Mouse (Mus musculus): ENCODE measurements around the gene Asl.

The Asl gene

DNA sequence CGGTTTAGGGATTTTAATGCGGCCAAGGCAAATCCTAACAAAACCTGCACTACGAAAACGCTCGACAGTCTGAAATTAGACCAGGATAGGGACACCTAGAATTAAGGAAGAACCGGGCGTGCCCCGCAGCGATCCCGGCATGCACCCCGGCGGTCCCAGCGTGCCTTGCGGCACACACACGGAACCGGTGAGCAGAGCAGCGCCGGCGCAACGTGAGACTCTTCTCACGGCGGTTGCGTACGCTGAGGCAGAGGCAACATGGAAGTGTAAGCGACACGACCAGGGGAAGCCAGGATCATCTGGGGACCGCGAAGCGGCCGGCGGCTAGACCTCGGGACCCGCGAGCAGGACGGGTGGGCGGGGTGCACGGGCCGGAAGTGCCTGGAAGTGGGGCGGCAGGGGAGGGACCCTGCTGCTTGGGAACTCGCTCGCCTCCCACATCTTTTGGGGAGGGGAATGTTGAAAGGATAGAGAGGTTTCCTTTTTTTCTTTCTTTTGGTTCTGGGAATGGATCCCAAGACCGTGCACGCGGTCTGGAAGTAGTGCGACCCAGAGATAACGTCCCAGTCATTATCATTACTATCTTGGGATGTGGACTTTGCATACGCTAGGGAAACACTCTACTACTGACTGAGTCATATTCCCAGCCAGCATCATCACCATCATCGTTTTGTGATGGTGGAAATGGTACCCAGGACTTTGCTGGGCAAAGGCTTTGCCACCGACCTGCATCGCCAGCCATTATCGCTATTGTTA, at the start of gene Asl, which contains the start of gene Crcp:
Gene Asl (minus strand): TSS at position 106 of the 756 bp plus-strand sequence.
Gene Crcp (plus strand): TSS at position 149 of the 756 bp plus-strand sequence.
- peak; percentile 87 for DNase-seq (ENCODE audit: low read depth)

DNA sequence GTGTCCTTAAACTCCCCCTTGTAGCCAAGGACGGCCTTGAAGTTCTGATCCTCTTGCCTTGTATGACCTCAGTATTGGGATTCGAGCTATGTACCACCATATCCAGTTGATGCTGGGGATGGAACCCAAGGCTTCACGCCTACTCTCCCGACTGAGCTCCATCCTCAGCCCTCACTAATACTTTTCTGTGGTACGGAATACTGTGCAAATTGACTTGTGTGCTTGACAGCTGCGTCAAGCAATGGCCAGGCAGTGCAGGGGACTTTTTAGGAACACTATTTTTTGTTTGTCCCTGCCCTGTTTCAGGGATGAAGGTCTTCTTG, 49.7 kb upstream of the Asl start:
- DNase-seq (ENCODE audit: low read depth): no peak

DNA sequence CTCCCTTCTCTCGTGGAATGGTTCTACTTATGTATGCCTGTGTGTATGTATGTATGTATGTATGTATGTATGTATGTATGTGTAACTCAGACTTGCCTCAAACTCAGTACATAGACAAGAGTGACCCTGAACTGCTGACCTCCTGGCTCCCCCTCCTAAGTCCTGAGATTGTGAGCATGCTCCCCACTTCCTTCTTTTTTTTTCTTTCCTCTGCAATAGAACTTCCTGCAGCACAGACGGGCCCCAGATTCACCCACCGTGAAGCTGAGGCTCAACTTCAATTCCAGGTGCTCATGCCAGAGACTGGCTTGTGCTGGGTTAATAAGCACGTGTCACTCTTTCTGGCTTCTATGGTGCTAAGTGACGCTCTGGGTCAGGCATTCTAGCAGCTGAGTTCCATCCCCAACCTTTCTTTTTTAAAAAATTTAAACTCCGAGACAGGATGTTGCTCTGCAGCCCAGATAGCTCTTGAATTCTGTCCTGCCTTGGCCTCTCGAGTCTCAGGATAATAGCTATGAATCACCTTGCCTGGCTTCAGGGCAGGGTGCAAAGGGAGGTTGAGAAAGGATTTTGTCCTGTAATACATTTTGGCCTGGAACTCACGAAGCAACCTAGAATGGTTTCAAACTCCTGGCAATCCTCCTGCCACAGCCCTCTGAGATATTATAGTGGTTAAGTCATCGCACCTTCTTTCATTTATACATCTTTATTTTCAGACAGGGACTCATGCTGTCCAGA, 49.2 kb upstream of the Asl start:
- DNase-seq (ENCODE audit: low read depth): peak; percentile 16

DNA sequence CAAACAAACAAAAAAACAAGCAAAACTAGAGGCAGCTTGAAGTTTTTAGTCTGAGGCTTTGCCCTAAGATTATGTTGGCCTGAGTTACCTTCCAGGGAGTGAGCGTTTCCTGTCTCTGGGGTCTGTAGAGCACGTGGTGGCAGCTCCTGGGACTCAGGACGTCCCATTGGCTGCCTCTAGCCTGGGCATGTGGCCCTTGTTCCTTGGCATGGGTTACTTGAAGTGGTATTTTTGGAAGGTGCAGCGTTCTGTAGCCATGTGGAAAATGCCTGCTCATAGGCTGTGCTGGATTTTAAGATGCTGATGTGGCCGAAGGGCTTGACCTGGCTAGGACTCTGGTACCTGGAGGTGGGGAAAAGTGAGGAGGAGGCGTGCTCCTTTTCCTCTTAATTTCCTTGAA, 47.3 kb upstream of the Asl start:
- no peak for DNase-seq (ENCODE audit: low read depth)

DNA sequence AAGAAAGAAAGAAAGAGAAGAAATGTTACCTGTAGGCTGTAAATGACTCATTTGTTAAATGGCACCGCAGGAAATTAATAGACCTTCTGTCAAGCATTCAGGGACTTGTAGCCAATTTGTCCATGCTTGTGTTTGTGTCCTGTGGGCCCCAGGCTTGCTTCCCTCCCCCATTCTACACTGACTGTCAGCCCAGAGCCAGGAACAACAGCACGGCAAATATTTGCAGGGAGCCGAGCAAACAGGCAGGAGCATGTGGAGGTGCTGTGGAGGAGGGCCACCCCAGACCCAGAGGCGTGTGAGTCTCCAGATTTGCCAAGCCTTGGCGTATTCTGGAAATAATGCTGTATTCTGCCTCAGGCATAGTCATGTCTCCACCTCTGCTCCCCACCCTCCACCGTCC, 45.4 kb upstream of the Asl start:
- DNase-seq (ENCODE audit: low read depth): no peak

DNA sequence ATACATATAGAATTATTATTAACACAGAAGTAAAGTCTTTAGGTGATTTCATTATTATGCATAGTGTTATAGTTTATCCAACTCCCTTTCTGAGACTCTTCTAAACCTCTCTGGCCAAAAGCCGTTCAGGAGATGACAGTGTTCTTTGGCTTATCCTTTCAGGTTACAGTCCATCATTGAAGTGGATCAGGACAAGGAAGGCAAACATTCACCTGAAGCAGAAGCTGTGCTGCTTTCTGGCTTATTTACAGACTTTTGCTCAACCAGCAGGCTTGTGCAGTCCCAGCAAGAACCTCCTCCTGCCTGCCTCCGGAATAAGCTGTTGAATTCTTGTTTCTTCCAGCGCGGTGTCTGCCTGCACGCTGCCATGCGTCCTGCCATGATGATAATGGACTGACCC, 44.0 kb upstream of the Asl start, which contains the start of gene Tpst1:
Gene Tpst1 (plus strand): TSS at position 301 of the 400 bp plus-strand sequence.
- DNase-seq (ENCODE audit: low read depth): no peak

DNA sequence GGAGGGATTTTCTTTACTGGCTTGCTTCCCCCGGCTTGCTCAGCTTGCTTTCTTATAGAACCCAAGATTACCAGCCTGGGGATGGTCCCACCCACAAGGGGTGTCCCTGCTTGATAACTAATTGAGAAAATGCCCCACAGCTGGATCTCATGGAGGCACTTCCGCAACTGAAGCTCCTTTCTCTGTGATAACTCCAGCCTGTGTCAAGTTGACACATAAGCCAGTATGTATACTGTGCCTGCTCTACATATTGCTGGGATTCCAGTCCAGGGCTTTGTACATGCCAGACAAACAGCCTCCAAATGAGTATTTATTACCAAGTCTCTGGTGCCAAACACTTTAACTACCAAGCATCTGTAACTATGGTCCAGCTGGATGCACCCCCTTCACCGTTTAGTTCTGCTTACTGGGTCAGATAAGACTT, 38.8 kb upstream of the Asl start:
- no peak for DNase-seq (ENCODE audit: low read depth)

DNA sequence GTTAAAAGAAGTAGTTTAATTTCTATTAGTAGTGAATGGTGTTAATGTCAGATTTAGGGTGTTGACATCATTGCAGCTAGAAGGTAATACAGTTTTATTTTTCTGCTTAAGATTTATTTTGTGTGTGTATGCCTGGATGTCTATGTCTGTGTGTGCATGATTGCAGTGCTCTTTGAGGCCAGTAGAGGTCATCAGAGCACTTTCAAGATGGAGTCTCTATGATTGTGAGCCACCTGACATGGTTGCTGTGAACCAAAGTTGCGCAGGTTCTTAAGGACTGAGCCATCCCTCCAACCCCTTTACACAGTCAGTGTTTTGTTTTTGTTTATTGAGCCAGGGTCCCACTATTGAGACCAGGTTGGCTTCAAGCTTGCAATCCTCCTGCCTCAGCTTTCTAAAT, 36.5 kb upstream of the Asl start:
- peak; percentile 64 for DNase-seq (ENCODE audit: low read depth)

DNA sequence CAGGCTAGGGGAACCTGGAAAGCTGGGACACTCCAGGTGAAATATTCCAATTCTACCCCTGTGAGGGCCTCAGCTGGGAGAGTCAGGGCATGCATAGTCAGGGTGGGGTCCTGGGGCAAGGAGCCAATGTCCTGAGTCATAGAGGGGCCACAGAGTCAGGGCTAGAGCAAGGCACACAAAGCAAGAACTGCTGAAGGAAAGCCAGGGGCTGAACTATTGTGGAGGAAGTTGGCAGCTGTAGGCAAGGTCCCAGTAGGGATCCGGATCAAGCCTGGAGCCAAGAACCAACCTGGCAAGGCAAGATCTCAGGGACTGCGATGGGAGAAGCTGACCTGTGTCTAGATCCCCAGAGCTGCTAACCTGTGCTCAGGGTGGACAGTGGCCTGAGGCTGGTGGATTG, 34.7 kb upstream of the Asl start:
- DNase-seq (ENCODE audit: low read depth): no peak

DNA sequence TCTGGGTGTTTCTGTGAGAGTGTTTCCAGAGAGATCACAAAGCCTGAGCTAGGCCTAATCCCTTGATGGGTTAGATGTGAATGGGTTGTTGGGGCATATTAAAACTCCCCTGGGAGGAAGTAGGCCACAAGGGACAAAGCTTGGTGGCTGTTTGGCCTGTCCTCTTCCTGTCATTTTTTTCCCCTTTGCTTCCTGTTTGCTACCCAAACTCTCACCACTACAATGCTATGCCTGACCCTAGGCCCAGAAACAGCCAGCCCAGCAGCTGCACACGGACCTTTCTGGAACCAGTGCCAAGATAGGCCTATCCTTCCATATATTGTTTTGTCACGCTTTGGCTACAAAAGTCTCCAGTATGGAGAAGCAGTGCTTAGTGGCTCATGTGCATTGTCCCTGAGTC, 33.0 kb upstream of the Asl start:
- no peak for DNase-seq (ENCODE audit: low read depth)

DNA sequence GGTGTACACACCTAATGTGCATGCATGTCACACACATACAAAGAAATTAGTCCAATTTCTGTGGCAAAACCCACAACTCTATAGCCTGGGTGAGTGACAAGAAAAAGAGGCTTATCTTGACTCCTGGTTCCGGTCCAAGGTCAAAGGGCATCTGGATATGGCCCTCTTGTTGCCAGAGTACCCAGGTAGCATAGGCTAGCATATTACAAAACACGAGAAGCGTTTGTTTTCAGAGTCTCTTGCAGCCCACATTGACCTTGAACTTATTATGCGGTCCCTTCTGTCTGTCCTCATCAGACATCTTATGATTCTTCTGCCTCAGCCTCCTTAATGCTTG, 31.2 kb upstream of the Asl start:
- no peak for DNase-seq (ENCODE audit: low read depth)

DNA sequence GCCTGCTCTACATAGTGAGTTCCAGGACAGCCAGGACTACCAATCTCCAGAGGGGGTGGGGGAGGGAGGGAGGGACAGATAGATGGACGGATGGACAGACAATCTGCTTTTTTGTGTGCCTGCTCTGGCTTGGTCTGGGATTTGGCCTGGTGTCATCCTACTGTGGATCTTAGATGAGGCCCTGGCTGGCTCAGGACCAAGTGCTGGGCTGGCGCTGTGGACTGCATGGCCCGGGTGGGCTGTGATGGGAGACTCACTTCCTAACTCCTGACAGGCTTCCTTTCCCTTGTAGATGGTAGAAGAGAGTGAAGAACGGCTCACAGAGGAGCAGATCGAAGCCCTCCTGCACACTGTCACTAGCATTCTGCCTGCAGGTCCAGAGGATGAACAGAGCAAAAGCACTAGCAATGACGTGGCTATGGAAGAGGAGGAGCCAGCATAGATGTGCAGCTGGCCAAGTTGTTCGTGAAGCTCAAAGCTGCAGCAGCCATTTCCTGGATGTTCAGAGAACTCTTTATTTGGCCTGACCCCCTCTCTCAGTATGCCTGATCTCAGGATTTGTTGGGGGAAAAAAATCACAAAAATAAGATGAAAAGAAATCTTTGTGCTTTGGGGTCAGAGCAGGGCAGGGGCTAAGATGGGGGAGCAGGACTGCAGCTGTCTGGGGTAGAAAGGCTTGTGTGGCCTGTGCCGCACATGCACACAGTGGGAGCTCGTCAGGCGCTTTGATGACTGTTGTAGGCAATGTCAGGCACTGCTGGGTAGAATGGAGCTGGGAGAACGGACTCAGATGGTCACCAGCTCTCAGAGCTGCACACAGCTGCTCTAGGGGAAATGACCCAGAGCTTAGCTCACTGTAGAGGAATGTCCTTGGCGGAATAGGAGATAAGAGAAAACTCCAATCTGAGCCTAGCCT, 30.6 kb upstream of the Asl start:
- no peak for DNase-seq (ENCODE audit: low read depth)

DNA sequence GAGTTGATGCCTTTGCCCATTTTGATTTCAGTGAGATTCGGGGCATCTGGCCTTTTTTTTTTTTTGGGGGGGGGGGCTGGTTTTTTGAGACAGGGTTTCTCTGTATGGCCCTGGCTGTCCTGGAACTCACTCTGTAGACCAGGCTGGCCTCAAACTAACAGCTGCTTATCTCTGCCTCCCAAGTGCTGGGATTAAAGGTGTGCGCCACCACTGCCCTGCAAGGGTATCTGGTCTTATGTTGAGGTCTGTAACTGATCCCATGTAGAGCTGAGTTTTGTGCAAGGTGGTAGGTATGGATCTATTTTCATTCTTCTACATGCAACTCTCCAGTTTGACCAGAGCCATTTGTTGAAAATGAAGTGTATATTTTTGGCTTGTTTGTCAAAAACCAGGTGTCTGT, 27.3 kb upstream of the Asl start:
- no peak for DNase-seq (ENCODE audit: low read depth)

DNA sequence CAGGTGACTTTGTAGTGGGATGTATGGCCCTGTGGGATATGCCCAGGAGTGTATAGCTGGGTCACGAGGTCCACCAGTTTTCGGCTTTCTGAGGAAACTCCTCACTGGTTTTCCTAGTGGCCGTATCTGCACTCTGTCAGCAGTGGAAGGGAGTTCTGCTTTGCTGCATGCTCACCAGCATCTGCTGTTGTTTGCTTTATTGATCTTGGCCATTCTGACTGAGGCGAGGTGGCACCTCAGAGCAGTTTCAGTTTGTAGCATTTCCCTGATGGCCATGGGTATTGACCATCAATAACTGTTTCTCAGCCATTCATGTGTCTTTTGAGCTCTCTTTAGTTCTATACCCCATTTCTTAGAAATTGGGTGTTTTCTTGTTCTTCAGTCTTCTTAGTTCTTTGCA, 26.6 kb upstream of the Asl start:
- DNase-seq (ENCODE audit: low read depth): no peak

DNA sequence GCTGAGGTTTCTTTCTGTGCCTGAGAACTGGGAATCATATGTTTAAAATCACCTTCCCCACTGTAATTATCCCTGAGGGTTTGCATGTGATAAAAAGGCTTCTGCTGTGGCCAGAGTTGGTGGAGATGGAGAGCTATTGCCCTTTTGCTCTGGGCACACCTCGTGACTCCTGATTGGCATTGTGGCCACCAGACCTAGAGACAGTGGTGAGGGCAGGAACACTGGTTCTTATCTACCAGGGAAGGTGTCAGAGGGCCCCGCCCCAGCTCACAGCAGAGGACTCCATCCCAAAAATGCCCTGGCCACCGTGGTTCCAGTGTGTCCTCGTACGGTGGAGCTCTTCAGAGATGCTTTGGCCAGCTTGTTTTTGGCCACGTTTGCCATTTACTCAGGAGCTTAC, 23.9 kb upstream of the Asl start:
- no peak for DNase-seq (ENCODE audit: low read depth)

DNA sequence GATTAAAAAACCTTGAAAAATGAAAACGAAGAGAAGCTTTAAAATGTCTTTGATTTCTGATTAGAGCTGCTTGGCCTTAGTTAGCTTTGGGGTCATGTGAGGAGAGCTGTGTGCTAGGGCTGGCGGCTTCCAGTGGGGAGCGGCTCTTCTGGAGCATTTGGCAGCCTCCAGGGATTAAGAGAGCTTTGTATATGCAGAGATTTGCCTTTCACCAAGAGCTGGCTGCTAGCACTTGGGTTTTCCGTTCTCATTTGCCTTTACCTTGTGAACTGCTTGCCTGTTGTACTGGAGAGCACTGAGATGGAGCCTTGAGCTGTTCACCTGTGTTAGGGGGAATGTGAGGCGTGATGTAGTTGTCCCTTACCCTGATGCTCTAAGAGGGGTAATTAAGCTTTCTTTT, 23.5 kb upstream of the Asl start:
- DNase-seq (ENCODE audit: low read depth): no peak

DNA sequence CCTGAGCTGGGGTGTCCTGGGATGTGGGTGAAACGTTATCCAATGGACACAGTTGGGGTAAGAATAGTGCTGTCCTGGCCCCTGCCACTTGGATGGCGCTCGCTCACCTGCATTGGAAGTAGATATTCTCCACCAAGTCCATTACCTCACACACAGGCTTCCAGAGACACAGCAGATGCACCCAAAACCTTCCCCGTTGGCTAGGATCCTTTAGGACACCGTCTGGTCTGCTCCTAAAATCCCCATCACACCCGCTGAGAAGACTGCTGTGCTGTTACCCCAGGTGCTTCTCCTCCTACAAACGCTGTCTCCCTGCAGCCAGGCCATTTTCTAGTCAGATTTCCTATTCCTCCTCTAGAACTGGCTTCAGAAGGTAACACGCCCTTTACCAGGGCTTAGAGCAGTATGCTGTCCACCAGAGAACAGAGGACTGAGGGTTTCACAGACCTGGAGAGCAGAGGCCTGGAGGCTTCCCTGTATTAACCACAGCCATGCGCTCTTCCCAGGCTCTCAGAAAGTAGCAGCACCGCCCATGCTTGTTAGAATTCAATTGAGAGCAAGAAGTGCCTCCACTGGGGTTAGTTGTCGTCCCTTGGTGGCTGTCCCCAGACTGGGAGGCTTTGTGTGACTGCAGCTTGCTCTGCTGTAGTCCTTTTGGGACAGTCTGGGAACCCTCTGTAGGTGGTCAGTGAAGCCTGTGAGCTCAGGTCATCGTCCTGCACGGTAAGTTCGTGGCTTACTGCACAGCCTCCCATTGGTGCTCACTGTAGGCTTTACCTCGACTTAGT, 22.2 kb upstream of the Asl start:
- no peak for DNase-seq (ENCODE audit: low read depth)

DNA sequence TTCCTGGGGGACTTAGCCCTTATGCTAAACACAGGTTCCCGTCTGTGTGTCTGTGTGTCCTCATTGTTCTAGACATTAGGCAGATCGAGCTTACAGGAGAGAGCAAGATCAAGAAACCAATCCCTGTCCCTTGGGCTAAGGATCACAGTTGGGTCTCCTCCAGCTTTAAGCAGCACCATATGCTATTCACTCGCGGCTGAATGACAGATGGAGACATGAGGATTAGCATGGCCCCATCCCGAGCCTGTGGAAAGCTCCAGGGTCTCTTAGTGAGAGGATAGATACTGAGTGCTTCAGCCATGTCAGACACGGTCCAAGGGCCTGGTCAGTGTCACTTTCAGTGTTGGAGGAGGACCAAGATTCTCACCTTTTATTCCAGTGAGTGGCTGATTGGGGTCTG, 21.4 kb upstream of the Asl start:
- DNase-seq (ENCODE audit: low read depth): no peak

DNA sequence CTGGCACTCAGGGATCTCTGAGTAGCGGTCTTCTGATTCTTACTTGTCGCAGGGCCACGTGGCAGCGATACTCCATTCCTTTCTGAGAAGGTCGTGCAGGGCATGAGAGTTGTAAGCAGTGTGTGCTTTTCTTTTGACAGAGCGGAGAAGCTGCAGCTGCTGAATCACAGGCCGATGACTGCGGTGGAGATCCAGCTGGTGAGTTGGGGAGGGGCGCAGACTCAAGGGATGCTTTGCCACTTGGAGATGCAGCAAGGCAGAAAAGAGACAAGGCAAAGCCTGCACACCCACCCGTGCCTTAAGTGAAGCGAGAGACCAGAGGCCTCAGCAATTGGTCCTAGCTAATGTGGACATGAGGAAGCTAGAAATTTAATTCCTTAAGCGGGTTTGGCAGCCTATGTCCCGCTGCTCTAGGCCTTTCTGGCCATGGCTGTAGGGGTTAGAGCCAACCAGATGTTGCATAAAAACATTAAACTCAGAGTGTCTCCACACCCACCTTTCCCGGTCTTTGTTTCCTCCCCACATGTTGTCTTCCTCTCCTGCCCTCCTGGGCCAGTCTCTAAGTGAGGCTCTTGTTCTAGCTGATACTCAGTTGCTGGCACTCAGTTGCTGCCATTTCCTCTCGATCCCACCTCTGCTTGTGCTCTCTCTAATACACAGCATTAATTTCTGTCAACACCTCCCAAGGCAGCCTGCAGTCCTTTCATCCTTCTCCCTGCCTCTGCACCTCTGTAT, 19.9 kb upstream of the Asl start:
- DNase-seq (ENCODE audit: low read depth): no peak

DNA sequence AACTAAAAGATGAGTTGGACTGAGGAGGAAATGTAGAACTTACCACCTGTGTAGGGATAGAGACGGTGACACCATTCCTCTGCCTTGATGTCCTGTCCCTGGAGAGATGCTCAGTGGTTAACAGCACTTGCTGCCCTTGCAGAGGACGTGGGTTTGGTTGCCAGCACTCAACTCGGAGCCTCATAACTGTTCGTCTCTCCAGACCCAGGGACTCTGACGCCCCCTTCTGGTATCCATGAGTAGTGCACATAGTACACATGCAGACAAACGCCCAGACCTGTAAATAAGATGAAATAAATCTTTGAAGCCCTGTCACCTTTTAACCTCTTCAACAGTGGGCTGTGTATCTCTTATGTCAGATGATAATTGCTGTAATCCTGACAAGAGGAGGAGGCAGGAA, 18.0 kb upstream of the Asl start:
- peak; percentile 50 for DNase-seq (ENCODE audit: low read depth)

DNA sequence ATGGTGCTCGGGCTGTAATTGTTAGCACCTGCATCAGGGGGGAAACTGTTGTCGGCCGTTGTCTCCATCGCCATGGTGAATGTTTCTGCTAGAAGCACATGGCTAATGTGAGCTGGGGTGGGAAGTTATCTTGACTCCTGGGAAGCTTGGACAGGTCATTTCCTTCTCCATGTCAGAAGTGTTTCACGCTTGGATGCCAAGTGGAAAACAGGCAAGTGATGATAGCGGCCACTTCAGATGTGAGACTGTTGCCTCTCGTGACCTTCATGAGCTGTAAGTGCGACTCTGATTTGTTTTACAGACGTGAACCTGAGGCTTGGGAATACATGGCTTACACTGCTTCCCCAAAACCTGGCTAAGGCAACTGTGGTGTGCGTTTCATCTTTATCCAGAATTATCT, 17.5 kb upstream of the Asl start:
- DNase-seq (ENCODE audit: low read depth): no peak
